Mouse (Mus musculus): ENCODE results near the gene Tbc1d4. TPM values are rescaled to one million over a fixed set of nuclear protein-coding genes. Genes with fewer than 3 reads are reported as not detected.

Gene Tbc1d4
- polyA plus RNA-seq, 1 experiment from 2014 or later, result 6.4 TPM

GRCm38 (mm10) chr14:101483230-101483629, 125.8 kb downstream of the Tbc1d4 start:
- DNase-seq (ENCODE audit: low spot score), result no peak
- no peak for ATAC-seq (ENCODE audit: insufficient read depth, low FRiP score, low TSS enrichment)
- WGBS, result 87% methylated on average over 4 of the region's 4 CpGs

DNA sequence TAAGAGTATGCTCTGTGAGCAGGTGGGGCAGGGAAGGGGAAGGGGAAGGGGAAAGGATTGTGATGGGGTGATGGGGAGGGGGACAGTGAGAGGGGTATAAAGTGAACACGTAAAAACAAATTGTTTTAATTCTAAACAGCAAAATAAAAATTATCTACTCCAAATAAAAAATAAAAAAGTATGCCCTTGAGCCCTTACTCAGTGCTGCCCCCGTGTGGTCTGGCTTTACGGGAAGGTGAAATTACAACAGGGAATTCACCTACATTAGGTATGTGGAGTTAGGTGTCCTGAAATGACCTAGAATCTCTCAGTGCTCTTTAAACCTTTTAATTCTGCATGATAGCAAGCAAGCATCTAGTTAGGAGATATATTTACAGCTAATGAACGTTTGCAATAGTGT, 126.7 kb downstream of the Tbc1d4 start:
- DNase-seq (ENCODE audit: low spot score) (peak; percentile 28), ATAC-seq (ENCODE audit: insufficient read depth, low FRiP score, low TSS enrichment) (no peak)
- Histone ChIP-seq H3K27ac (ENCODE audit: low read depth, low read length) (no peak overlapping the region), H3K4me1 (ENCODE audit: control insufficient read depth, insufficient read depth, low read length) (no peaks in the 10 kb centered on the region), H3K27me3 (ENCODE audit: control insufficient read depth, insufficient read depth, low read length) (no peaks in the 10 kb centered on the region), H3K4me2 (ENCODE audit: low read depth) (no peak overlapping the region), H3K9me3 (ENCODE audit: control insufficient read depth, low read length) (no peaks in the 10 kb centered on the region), H3K36me3 (ENCODE audit: control insufficient read depth, insufficient read depth, low read length) (no peaks in the 10 kb centered on the region), H3K9ac (ENCODE audit: low read length) (no peak overlapping the region), H3K4me3 (ENCODE audit: low read depth, low read length) (no peak overlapping the region)
- WGBS, result 46% methylated on average over 4 of the region's 4 CpGs

More at GRCm38 (mm10) chr14:101483230-101483629, 125.8 kb downstream of the Tbc1d4 start:
- H3K27me3 ChIP-seq (ENCODE audit: control insufficient read depth, insufficient read depth, low read length), result no peaks in the 10 kb centered on the region
- no peak overlapping the region for H3K9ac ChIP-seq (ENCODE audit: low read length)
- H3K4me3 ChIP-seq (ENCODE audit: low read depth, low read length), result no peak overlapping the region
- no peaks in the 10 kb centered on the region for H3K36me3 ChIP-seq (ENCODE audit: control insufficient read depth, insufficient read depth, low read length)
- no peaks in the 10 kb centered on the region for H3K9me3 ChIP-seq (ENCODE audit: control insufficient read depth, low read length)
- no peak overlapping the region for H3K4me2 ChIP-seq (ENCODE audit: low read depth)
- H3K27ac ChIP-seq (ENCODE audit: low read depth, low read length), result no peak overlapping the region
- no peaks in the 10 kb centered on the region for H3K4me1 ChIP-seq (ENCODE audit: control insufficient read depth, insufficient read depth, low read length)

- H3K27me3 ChIP-seq (ENCODE audit: control insufficient read depth, insufficient read depth, low read length), result no peaks in the 10 kb centered on the region
- no peak for ATAC-seq (ENCODE audit: insufficient read depth, low FRiP score, low TSS enrichment)
- no peak for DNase-seq (ENCODE audit: low spot score)
- 86% methylated on average over 7 of the region's 7 CpGs for WGBS
- no peak overlapping the region for H3K27ac ChIP-seq (ENCODE audit: low read depth, low read length)
- H3K36me3 ChIP-seq (ENCODE audit: control insufficient read depth, insufficient read depth, low read length), result no peaks in the 10 kb centered on the region
- H3K9ac ChIP-seq (ENCODE audit: low read length), result no peak overlapping the region
- no peak overlapping the region for H3K4me3 ChIP-seq (ENCODE audit: low read depth, low read length)
- H3K4me1 ChIP-seq (ENCODE audit: control insufficient read depth, insufficient read depth, low read length), result no peaks in the 10 kb centered on the region
- H3K4me2 ChIP-seq (ENCODE audit: low read depth), result no peak overlapping the region
- no peaks in the 10 kb centered on the region for H3K9me3 ChIP-seq (ENCODE audit: control insufficient read depth, low read length)
Measured at GRCm38 (mm10) chr14:101481165-101481564, 127.8 kb downstream of the Tbc1d4 start.

- H3K27ac ChIP-seq (ENCODE audit: low read depth, low read length), result no peak overlapping the region
- DNase-seq (ENCODE audit: low spot score) (no peak), ATAC-seq (ENCODE audit: insufficient read depth, low FRiP score, low TSS enrichment) (no peak)
- H3K36me3 ChIP-seq (ENCODE audit: control insufficient read depth, insufficient read depth, low read length), result no peaks in the 10 kb centered on the region
- H3K4me1 ChIP-seq (ENCODE audit: control insufficient read depth, insufficient read depth, low read length), result no peaks in the 10 kb centered on the region
- no peak overlapping the region for H3K4me3 ChIP-seq (ENCODE audit: low read depth, low read length)
- H3K27me3 ChIP-seq (ENCODE audit: control insufficient read depth, insufficient read depth, low read length), result no peaks in the 10 kb centered on the region
- no peaks in the 10 kb centered on the region for H3K9me3 ChIP-seq (ENCODE audit: control insufficient read depth, low read length)
- H3K4me2 ChIP-seq (ENCODE audit: low read depth), result no peak overlapping the region
- 88% methylated on average over 7 of the region's 7 CpGs for WGBS
- no peak overlapping the region for H3K9ac ChIP-seq (ENCODE audit: low read length)
Measured at GRCm38 (mm10) chr14:101480541-101480940, 128.4 kb downstream of the Tbc1d4 start.

DNA sequence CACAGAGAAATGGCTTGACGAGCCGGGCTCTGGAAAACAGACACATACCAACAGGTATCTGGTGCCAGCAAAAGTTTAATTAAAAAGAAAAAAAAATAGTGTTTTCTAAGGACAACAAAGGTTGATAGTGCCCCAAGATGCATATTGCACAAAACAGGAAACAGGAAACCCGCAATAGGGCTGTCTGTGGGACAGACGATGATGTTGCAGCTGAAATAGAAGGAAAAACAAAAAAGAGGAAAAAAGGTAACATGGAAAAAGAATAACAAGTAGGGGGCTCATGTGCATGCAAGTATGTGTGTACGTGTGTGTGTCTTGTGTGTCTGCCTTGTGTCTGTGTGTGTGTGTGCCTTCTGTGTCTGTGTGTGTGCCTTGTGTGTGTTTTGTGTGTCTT, 131.2 kb downstream of the Tbc1d4 start:
- H3K27me3 ChIP-seq (ENCODE audit: control insufficient read depth, insufficient read depth, low read length), result no peaks in the 10 kb centered on the region
- H3K9me3 ChIP-seq (ENCODE audit: control insufficient read depth, low read length), result no peaks in the 10 kb centered on the region
- no peak overlapping the region for H3K9ac ChIP-seq (ENCODE audit: low read length)
- H3K4me3 ChIP-seq (ENCODE audit: low read depth, low read length), result no peak overlapping the region
- no peaks in the 10 kb centered on the region for H3K4me1 ChIP-seq (ENCODE audit: control insufficient read depth, insufficient read depth, low read length)
- no peak for DNase-seq (ENCODE audit: low spot score)
- no peaks in the 10 kb centered on the region; the same call in 1 of the 2 replicates for H3K36me3 ChIP-seq (ENCODE audit: control insufficient read depth, insufficient read depth, low read length)
- no peak overlapping the region for H3K27ac ChIP-seq (ENCODE audit: low read depth, low read length)
- WGBS, result 72% methylated on average over 5 of the region's 5 CpGs
- no peak for ATAC-seq (ENCODE audit: insufficient read depth, low FRiP score, low TSS enrichment)
- no peak overlapping the region for H3K4me2 ChIP-seq (ENCODE audit: low read depth)

GRCm38 (mm10) chr14:101477081-101477826, 131.7 kb downstream of the Tbc1d4 start:
- no peak for ATAC-seq (ENCODE audit: insufficient read depth, low FRiP score, low TSS enrichment)

GRCm38 (mm10) chr14:101469475-101470093, 139.4 kb downstream of the Tbc1d4 start:
- H3K9me3 ChIP-seq (ENCODE audit: control insufficient read depth, low read length), result no peaks in the 10 kb centered on the region
- no peak overlapping the region for H3K4me2 ChIP-seq (ENCODE audit: low read depth)
- 65% methylated on average over 5 of the region's 5 CpGs for WGBS
- H3K36me3 ChIP-seq (ENCODE audit: control insufficient read depth, insufficient read depth, low read length), result no peaks in the 10 kb centered on the region; the same call in 1 of the 2 replicates
- no peak overlapping the region for H3K9ac ChIP-seq (ENCODE audit: low read length)
- DNase-seq (ENCODE audit: low spot score) (no peak), ATAC-seq (ENCODE audit: insufficient read depth, low FRiP score, low TSS enrichment) (no peak)
- no peaks in the 10 kb centered on the region for H3K4me1 ChIP-seq (ENCODE audit: control insufficient read depth, insufficient read depth, low read length)
- H3K27me3 ChIP-seq (ENCODE audit: control insufficient read depth, insufficient read depth, low read length), result no peaks in the 10 kb centered on the region
- H3K4me3 ChIP-seq (ENCODE audit: low read depth, low read length), result no peak overlapping the region
- no peak overlapping the region for H3K27ac ChIP-seq (ENCODE audit: low read depth, low read length)

More at GRCm38 (mm10) chr14:101477081-101477826, 131.7 kb downstream of the Tbc1d4 start:
- Histone ChIP-seq H3K9ac (ENCODE audit: low read length) (no peak overlapping the region), H3K36me3 (ENCODE audit: control insufficient read depth, insufficient read depth, low read length) (no peaks in the 10 kb centered on the region; the same call in 1 of the 2 replicates), H3K27me3 (ENCODE audit: control insufficient read depth, insufficient read depth, low read length) (no peaks in the 10 kb centered on the region), H3K9me3 (ENCODE audit: control insufficient read depth, low read length) (no peaks in the 10 kb centered on the region), H3K4me2 (ENCODE audit: low read depth) (no peak overlapping the region), H3K4me1 (ENCODE audit: control insufficient read depth, insufficient read depth, low read length) (no peaks in the 10 kb centered on the region), H3K27ac (ENCODE audit: low read depth, low read length) (no peak overlapping the region), H3K4me3 (ENCODE audit: low read depth, low read length) (no peak overlapping the region)
- 60% methylated on average over 20 of the region's 20 CpGs for WGBS
- DNase-seq (ENCODE audit: low spot score), result no peak

GRCm38 (mm10) chr14:101468143-101468542, 140.8 kb downstream of the Tbc1d4 start:
- Histone ChIP-seq H3K9me3 (ENCODE audit: control insufficient read depth, low read length) (no peaks in the 10 kb centered on the region), H3K9ac (ENCODE audit: low read length) (no peak overlapping the region), H3K4me3 (ENCODE audit: low read depth, low read length) (no peak overlapping the region), H3K4me1 (ENCODE audit: control insufficient read depth, insufficient read depth, low read length) (no peaks in the 10 kb centered on the region), H3K27ac (ENCODE audit: low read depth, low read length) (no peak overlapping the region), H3K36me3 (ENCODE audit: control insufficient read depth, insufficient read depth, low read length) (no peaks in the 10 kb centered on the region), H3K4me2 (ENCODE audit: low read depth) (no peak overlapping the region), H3K27me3 (ENCODE audit: control insufficient read depth, insufficient read depth, low read length) (no peaks in the 10 kb centered on the region)
- 91% methylated on average over 4 of the region's 4 CpGs for WGBS
- no peak for ATAC-seq (ENCODE audit: insufficient read depth, low FRiP score, low TSS enrichment)
- no peak for DNase-seq (ENCODE audit: low spot score)

GRCm38 (mm10) chr14:101467532-101467931, 141.5 kb downstream of the Tbc1d4 start:
- ATAC-seq (ENCODE audit: insufficient read depth, low FRiP score, low TSS enrichment) (no peak), DNase-seq (ENCODE audit: low spot score) (no peak)
- H3K9me3 ChIP-seq (ENCODE audit: control insufficient read depth, low read length), result no peaks in the 10 kb centered on the region
- no peak overlapping the region for H3K4me2 ChIP-seq (ENCODE audit: low read depth)
- H3K4me3 ChIP-seq (ENCODE audit: low read depth, low read length), result no peak overlapping the region
- no peaks in the 10 kb centered on the region for H3K36me3 ChIP-seq (ENCODE audit: control insufficient read depth, insufficient read depth, low read length)
- WGBS, result 91% methylated on average over 1 of the region's 1 CpGs
- H3K4me1 ChIP-seq (ENCODE audit: control insufficient read depth, insufficient read depth, low read length), result no peaks in the 10 kb centered on the region
- H3K27me3 ChIP-seq (ENCODE audit: control insufficient read depth, insufficient read depth, low read length), result no peaks in the 10 kb centered on the region
- no peak overlapping the region for H3K9ac ChIP-seq (ENCODE audit: low read length)
- H3K27ac ChIP-seq (ENCODE audit: low read depth, low read length), result no peak overlapping the region

Measured in neural tube, embryonic 11.5 days (tissue).